Mouse (Mus musculus) heart, postnatal 0 days (tissue): ENCODE data around the gene Adgrg5.

Experiments
- CTCF ChIP-seq: IDR thresholded peaks from 2 replicates; pipeline ENCODE4 v1.5.1; 2016; ENCODE audit warnings: antibody characterized with exemption, control low read depth, low read depth
- EP300 ChIP-seq: IDR thresholded peaks from 2 replicates; pipeline ENCODE4 v1.6.1; 2016; ENCODE audit warnings: antibody characterized with exemption, low read depth

GRCm38 (mm10) chr8:94922176-94922575 lies 1.3 kb upstream of the Adgrg5 start:
- TF ChIP-seq CTCF: no peak
- TF ChIP-seq EP300: no peak
